Mouse (Mus musculus) myocyte (in vitro differentiated cells): ENCODE data around the gene Flcn. TPM values are rescaled to one million over a fixed set of nuclear protein-coding genes. Genes with fewer than 3 reads are reported as not detected.
A peak's percentile ranks its signal among the peaks of the same experiment; 100 is the strongest.

Source experiments
- H3K27me3 ChIP-seq: one replicate; pipeline ENCODE4 v1.6.1; 2011; ENCODE audit not compliant: control insufficient read depth, insufficient read depth, insufficient read length
- H3K36me3 ChIP-seq: one replicate; pipeline ENCODE4 v1.6.1; 2011; ENCODE audit not compliant: control insufficient read depth, insufficient read depth
- H3K4me2 ChIP-seq: one replicate; pipeline ENCODE4 v1.6.1; 2011; ENCODE audit warnings: low read depth, control low read depth
- H3K4me3 ChIP-seq: one replicate; pipeline ENCODE4 v1.5.1; 2011; ENCODE audit warnings: mild to moderate bottlenecking, control low read depth, moderate library complexity
- H3K79me2 ChIP-seq: one replicate; pipeline ENCODE4 v1.6.1; 2011; ENCODE audit not compliant: control insufficient read depth, insufficient read depth
- H3ac ChIP-seq: one replicate; pipeline ENCODE4 v1.6.1; 2011; ENCODE audit not compliant: control insufficient read depth, insufficient read length
- CEBPB ChIP-seq: IDR thresholded peaks from 2 replicates; pipeline ENCODE4 v1.6.1; 2011; ENCODE audit warnings: mild to moderate bottlenecking, moderate library complexity; ENCODE audit not compliant: poor library complexity, insufficient read depth, severe bottlenecking
- E2F4 ChIP-seq: IDR thresholded peaks from one replicate; pipeline ENCODE4 v1.6.1; 2011; ENCODE audit warnings: mild to moderate bottlenecking, control low read depth, moderate library complexity; ENCODE audit not compliant: insufficient read depth
- MAX ChIP-seq: IDR thresholded peaks from one replicate; pipeline ENCODE4 v1.6.1; 2011; ENCODE audit warnings: low read depth, mild to moderate bottlenecking, control low read depth
- MYOD1 ChIP-seq, 3 experiments: IDR thresholded peaks; one replicate each; pipeline ENCODE4 v1.6.1; 2011; ENCODE audit warnings: control low read depth in 2 of 3, low read depth in 2 of 3, mild to moderate bottlenecking in 2 of 3, moderate library complexity in 1 of 3; ENCODE audit not compliant: insufficient read length in 2 of 3, control insufficient read depth in 1 of 3
- MYOG ChIP-seq, 3 experiments: IDR thresholded peaks; one replicate each; pipeline ENCODE4 v1.6.1; 2011; ENCODE audit warnings: control low read depth in 2 of 3, low read depth in 2 of 3, mild to moderate bottlenecking in 2 of 3; ENCODE audit not compliant: insufficient read length in 2 of 3, control insufficient read depth in 1 of 3, insufficient read depth in 1 of 3
- POLR2A ChIP-seq: IDR thresholded peaks from one replicate; pipeline ENCODE4 v1.6.1; 2011; ENCODE audit warnings: low read depth, mild to moderate bottlenecking, control low read depth, moderate library complexity; ENCODE audit not compliant: insufficient read length
- POLR2AphosphoS2 ChIP-seq: IDR thresholded peaks from one replicate; pipeline ENCODE4 v1.6.1; 2011; ENCODE audit warnings: low read depth, control low read depth; ENCODE audit not compliant: insufficient read length
- REST ChIP-seq: IDR thresholded peaks from one replicate; pipeline ENCODE4 v1.6.1; 2011; ENCODE audit warnings: mild to moderate bottlenecking, control low read depth, moderate library complexity; ENCODE audit not compliant: insufficient read depth, insufficient read length
- SRF ChIP-seq: IDR thresholded peaks from one replicate; pipeline ENCODE4 v1.6.1; 2011; ENCODE audit warnings: low read depth; ENCODE audit not compliant: control insufficient read depth, insufficient read length
- TCF12 ChIP-seq: IDR thresholded peaks from one replicate; pipeline ENCODE4 v1.6.1; 2011; ENCODE audit warnings: mild to moderate bottlenecking, control low read depth; ENCODE audit not compliant: poor library complexity, insufficient read depth, severe bottlenecking
- TCF3 ChIP-seq: IDR thresholded peaks from one replicate; pipeline ENCODE4 v1.6.1; 2011; ENCODE audit warnings: low read depth, control low read depth; ENCODE audit not compliant: insufficient read length
- USF1 ChIP-seq: IDR thresholded peaks from one replicate; pipeline ENCODE4 v1.6.1; 2011; ENCODE audit warnings: low read depth, mild to moderate bottlenecking, control low read depth, moderate library complexity
- polyA plus RNA-seq: library from polyadenylated mRNA; unstranded; fragments of >200 nt; fragmentation: generic; extraction: Trizol; gene quantifications from one replicate; pipeline ENCODE4 v1.2.1, GENCODE M21; 2012; ENCODE audit warnings: missing spikeins

The Flcn gene
- polyA plus RNA-seq, 1 experiment = 43.9 TPM

- H3K4me2 ChIP-seq = peak overlapping the region; percentile 99
- peak overlapping the region; percentile 99 for H3K4me3 ChIP-seq
- H3ac ChIP-seq = no peak overlapping the region
- no peaks in the 10 kb centered on the region for H3K27me3 ChIP-seq
- TF ChIP-seq TCF12 (no peak), MAX (no peak), E2F4 (no peak), TCF3 (no peak), POLR2AphosphoS2 (no peak), REST (no peak), SRF (no peak), USF1 (no peak), CEBPB (no peak), MYOG (IDR thresholded peaks at IDR 0.05; ENCODE audit: control insufficient read depth in 1 of 3, insufficient read depth in 1 of 3, insufficient read length in 2 of 3, low read depth in 2 of 3) (no peak), MYOD1 (IDR thresholded peaks at IDR 0.05; ENCODE audit: control insufficient read depth in 1 of 3, insufficient read length in 2 of 3, low read depth in 2 of 3) (no peak)
- H3K36me3 ChIP-seq = no peaks in the 10 kb centered on the region
- peaks cover 25% of the 10 kb centered on the region for H3K79me2 ChIP-seq
Observed at GRCm38 (mm10) chr11:59811211-59811610, 1.4 kb upstream of the Flcn start.

- peak overlapping the region; percentile 76 for H3ac ChIP-seq
- no peaks in the 10 kb centered on the region for H3K27me3 ChIP-seq
- H3K4me2 ChIP-seq = peak overlapping the region; percentile 99
- H3K79me2 ChIP-seq = peaks cover 25% of the 10 kb centered on the region
- TF ChIP-seq TCF3 (no peak), E2F4 (no peak), MYOG (IDR thresholded peaks at IDR 0.05; ENCODE audit: control insufficient read depth in 1 of 3, insufficient read depth in 1 of 3, insufficient read length in 2 of 3, low read depth in 2 of 3) (no peak), POLR2A (no peak), SRF (no peak), MAX (no peak), POLR2AphosphoS2 (no peak), REST (no peak), CEBPB (no peak), TCF12 (no peak), MYOD1 (IDR thresholded peaks at IDR 0.05; ENCODE audit: control insufficient read depth in 1 of 3, insufficient read length in 2 of 3, low read depth in 2 of 3) (no peak), USF1 (no peak)
- no peaks in the 10 kb centered on the region for H3K36me3 ChIP-seq
- peak overlapping the region; percentile 99 for H3K4me3 ChIP-seq
Observed at GRCm38 (mm10) chr11:59810480-59811158, 803 bp upstream of the Flcn start.

- H3K36me3 ChIP-seq = no peaks in the 10 kb centered on the region
- peak overlapping the region; percentile 99 for H3K4me2 ChIP-seq
- H3K79me2 ChIP-seq = peaks cover 25% of the 10 kb centered on the region
- H3ac ChIP-seq = peak overlapping the region; percentile 76
- no peaks in the 10 kb centered on the region for H3K27me3 ChIP-seq
- peak overlapping the region; percentile 99 for H3K4me3 ChIP-seq
- TF ChIP-seq TCF12 = no peak
- TF ChIP-seq USF1 = peak; percentile 88
Observed at GRCm38 (mm10) chr11:59809071-59809669, 646 bp downstream of the Flcn start.

GRCm38 (mm10) chr11:59808170-59808960, 1.5 kb downstream of the Flcn start:
- Histone ChIP-seq H3K36me3 (peaks cover 5% of the 10 kb centered on the region), H3K79me2 (peaks cover 25% of the 10 kb centered on the region), H3ac (peak overlapping the region; percentile 76), H3K4me3 (peak overlapping the region; percentile 99), H3K27me3 (no peaks in the 10 kb centered on the region), H3K4me2 (peak overlapping the region; percentile 99)
- TF ChIP-seq MAX (no peak), POLR2AphosphoS2 (peak; percentile 35), USF1 (no peak), REST (no peak), CEBPB (no peak), TCF12 (no peak)

GRCm38 (mm10) chr11:59805656-59806055, 4.2 kb downstream of the Flcn start:
- Histone ChIP-seq H3K4me3 (no peak overlapping the region), H3K27me3 (no peaks in the 10 kb centered on the region), H3K36me3 (peaks cover 16% of the 10 kb centered on the region), H3K79me2 (peaks cover 25% of the 10 kb centered on the region), H3ac (no peak overlapping the region), H3K4me2 (peak overlapping the region; percentile 42)
- TF ChIP-seq MYOD1 (IDR thresholded peaks at IDR 0.05; ENCODE audit: control insufficient read depth in 1 of 3, insufficient read length in 2 of 3, low read depth in 2 of 3) (peak in 1 of 3 experiments; percentile 42), POLR2AphosphoS2 (peak; percentile 3), POLR2A (no peak)
